Mouse (Mus musculus) heart, adult 11 months (tissue): ENCODE results near the gene Clmp.
A peak's percentile ranks its signal among the peaks of the same experiment; 100 is the strongest.
"Not testable (repeated sequence)": the region's sequence is repeated elsewhere in the genome, so short reads cannot be mapped to it uniquely, and the experiment has no call there.

ENCODE experiments used
- DNase-seq: peaks from one replicate; pipeline ENCODE4 v3.0.0; 2022

The Clmp gene

DNA sequence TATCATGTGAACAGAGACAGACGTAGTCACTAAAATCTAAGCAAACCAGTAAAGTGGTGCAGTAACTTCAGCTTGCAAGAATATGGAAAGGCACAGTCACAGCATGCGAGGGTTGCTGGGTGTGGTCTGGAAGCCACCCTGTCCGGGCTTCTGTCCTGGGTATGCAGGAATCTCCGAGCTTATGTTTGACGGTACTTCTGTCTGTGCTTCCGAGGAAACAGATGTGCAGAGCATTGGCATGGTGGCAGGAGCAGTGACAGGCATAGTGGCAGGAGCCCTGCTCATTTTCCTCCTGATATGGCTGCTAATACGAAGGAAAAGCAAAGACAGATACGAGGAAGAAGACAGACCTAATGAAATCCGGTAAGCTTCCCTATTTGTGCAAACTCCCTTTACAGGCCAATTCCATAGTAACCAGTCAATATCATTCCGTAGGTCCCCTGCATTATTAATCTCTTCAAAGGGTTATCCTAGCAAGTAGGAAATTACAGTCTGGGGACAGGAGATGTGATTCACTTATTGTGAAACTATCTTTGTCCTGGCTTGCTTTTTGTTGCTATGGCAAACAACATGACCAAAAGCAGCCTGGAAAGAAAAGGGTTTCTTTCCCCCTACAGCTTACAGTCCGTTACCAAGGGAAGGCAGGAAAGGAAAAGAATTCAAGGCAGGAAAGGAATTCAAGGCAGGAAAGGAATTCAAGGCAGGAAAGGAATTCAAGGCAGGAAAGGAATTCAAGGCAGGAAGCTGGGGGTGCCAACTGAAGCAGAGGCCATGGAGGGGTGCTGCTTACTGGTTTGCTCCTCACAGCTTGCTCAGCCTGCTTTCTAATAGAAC, 95.3 kb downstream of the Clmp start:
- peak; percentile 93 for DNase-seq

DNA sequence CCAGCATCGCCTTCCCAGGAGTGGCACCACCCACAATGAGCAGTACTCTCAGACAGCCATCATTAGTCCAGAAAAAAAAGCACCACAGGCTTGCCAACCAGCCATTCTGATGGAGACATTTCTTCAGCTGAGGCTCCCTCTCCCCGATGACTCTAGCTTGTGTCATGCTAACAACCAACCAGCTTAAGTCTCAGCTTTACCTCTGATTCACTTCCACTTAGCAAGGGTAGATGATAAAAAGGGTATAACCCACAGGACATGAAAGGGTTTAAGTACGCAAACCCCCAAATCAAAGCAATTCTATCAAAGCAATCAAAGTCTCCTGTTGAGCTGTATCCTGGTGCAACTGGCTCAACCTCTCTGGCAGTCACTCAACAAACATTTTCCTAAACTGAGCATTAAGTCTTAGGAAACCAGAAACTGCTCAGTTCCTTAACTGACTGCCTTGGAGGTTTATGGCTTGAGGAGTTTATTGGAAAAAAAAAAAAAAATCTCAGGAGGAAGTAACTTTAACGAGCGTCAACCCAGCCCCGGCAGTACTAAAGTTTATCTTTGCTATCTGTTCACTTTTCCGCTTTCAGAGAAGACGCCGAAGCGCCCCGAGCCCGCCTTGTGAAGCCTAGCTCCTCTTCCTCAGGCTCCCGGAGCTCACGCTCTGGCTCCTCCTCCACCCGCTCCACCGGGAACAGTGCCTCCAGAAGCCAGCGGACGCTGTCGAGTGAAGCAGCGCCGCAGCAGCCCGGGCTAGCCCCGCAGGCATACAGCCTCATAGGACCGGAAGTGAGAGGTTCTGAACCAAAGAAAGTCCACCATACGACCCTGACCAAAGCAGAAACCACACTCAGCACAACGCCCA, 96.2 kb downstream of the Clmp start:
- peak; percentile 98 for DNase-seq

DNA sequence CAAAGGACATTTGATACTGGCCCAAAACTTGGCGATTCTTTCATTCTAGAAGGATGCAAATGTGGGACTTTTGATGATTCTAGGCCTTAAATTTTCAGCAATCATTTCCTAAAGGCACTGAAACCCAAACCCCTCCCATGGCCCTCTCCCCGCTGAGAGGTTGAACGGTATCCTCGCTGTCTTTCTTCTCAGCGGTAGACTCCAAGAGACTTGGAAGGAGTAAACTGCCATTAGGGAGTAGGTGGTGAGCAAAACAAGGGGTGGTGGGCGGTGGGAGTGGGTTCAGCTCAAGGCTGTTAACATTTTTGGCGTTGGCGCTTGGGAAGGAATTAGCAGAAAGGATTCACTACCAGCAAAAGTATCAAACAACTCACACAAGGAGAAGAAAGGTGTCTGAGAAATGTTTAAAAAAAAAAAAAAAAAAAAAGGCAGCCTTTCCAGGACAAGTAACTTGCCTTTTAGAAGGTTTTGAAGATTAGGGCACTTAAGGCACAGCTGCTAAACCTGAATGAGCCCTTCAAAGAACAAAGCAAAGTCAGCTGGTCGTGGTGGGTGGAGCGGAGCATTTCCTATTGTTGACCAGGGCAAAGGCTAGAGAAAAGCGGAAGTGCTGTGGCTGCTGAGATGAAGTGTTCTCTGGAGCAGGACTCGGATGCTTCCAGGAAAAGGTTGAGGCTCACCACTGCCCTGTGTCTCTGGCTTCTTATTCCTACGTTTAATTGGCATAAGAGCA, 98.0 kb downstream of the Clmp start:
- DNase-seq: peak; percentile 99

DNA sequence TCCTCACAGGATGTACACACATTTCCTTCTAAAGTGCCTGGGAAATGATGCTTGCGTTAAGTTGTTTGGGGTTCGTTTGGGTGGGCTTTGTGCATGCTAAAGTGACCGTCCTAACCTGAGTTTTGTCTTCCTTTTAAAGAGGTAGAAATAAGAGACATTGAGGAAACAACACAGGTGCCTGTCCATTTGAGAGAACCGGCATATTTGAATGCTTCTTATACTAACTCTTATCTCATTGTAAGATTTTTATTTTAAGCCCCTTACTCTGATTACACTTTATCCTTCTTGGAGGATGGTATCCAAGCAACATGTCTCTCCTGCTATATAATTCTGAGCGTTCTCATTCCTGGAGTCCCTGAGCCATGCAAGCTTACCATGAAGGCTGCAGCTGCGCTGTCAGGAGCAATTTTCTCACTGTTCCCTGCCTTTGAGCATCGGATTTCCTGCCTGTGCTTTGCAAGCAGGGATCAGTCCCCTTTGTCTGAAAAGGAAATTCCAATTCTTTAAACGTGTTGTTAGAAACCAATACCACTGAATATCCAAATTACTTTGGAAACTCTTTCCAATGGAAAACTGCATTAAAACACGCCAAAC, 98.7 kb downstream of the Clmp start:
- peak; percentile 94 for DNase-seq

DNA sequence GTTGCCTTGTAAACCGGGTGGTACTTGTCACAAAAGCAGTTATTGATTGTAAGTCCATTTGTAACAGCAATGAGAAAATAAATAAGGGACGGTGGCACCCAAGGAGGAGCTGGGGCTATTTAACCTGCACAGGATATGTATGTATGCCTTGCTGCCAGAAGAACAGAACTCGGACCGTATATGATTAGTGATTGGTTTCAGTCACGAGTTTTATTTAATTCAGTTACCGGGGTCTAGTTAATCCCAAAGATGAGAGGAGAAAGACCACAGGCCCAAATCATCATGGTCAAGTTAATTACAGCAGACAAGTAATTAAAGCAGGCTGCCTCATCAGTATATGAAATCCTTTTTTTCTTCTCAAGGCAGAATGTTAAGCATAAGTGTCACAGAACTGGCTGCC, 99.7 kb downstream of the Clmp start:
- DNase-seq: peak; percentile 75

DNA sequence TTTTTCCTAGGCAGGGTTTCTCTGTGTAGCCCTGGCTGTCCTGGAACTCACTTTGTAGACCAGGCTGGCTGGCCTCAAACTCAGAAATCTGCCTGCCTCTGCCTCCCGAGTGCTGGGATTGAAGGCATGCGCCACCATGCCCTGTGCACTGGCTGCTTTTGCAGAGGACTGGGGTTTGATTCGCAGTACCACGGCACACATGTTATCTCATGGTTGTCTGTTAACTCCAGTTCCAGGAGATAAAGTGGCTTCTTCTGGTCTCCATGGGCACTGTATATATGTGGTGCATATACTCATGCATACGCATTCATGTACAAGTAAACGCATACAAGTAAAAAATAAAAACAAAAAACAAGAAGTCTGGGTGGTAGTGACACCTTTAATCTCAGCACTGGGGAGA, 101.1 kb downstream of the Clmp start:
- peak; percentile 64 for DNase-seq

DNA sequence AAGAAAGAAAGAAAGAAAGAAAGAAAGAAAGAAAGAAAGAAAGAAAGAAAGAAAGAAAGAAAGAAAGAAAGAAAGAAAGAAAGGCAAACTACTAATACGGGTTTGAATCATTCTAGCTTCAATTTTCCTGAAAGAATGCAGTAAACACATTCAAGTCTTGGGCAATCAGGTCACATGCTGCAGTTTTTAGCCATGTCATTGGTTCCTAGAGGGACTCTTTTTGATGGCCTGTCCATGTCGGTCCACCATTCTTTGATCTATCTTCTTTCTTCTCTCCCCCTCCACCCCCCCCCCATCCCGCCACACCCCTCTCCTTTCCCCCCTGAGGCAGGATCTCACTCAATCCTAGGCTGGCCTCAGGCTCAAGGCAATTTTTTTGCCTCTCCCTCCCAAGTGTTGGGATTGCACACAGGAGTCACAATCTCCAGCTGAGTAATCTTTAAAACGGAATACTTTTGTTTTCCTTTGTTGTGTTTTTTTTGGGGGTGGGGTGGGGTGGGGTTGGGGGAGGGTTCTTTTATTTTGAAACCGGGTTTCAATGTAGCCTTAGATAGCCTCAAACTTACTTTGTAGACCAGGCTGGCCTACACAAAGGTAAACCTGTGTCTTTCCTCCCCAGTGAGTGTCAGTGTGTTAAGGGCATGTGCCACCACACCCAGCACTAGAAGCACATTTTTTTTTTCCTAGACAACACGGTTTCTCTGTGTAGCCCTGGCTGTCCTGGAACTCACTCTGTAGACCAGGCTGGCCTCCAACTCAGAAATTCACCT, 106.3 kb downstream of the Clmp start:
- no peak for DNase-seq

DNA sequence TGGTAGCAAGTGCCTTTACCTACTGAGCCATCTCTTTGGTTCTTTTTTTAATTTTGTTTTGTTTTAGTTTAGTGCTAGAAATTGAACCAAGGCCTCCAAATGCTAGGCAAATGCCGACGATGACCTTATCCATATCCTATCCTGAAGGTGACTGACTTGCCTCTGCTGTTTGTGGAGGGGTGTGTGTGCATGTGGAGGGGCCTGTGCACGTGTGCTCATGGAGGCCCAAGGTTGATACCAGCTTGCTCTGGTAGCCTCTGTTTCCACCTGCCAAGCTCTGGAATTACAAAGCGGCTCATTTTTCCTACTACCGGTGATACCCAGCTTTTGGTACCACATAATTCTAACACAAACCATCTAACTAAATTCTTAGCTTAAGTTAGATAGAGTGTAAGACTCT, 107.8 kb downstream of the Clmp start:
- no peak for DNase-seq

DNA sequence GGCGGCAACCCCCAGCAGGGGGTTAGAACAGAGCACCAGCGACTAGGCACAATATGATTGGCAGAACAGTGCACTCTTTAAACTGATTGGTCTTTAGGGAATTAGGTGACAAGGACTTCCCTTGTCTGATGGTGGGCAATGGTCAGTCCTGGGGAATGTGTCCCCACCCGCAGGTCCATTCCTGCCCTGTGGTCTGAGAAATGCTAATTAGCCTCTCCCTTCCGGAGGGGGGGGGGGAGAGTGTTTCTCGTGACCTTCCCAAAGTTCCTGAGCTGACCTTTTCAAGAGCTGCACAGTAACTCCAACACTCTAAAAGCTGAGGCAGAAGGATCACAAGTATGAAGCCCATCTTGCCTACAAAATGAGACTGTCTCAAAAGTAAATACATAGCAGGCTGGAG, 108.5 kb downstream of the Clmp start:
- DNase-seq: no peak

DNA sequence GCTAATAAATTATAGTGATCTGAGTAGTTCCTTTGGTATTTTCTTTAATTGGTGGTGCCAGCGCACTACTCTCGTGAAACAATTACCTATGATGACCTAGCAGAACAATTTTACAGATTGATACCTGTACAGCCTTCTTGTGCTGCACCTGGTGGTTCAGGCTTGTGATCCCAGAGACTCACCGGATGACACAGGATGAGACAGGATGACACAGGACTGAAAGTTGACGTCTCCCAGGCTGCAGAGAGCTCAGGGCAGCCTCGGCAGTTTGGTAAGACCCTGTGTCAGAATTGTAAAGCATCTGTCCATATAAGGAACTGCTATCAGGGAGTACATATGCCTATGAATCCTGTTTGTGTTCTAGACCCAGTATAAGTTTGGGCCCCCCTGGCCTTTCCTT, 109.2 kb downstream of the Clmp start:
- DNase-seq: no peak

DNA sequence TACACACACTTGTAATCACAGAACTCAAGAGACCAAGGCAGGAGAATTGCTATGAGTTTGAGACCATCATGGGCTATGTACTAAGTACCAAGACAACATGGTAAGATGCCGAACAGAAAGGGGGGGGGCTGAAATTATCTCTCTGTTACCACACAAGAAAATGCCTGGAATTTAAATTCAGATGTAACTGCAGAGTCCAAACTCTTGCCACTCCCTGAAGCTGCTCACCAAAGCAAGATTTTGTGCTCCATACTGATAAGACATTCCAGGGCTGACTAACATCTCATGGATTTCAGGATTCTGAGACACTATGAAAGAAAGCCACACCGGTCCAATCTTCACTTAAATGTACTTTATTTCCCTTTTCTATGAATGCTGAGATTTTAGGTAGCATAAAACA, 109.8 kb downstream of the Clmp start:
- no peak for DNase-seq

DNA sequence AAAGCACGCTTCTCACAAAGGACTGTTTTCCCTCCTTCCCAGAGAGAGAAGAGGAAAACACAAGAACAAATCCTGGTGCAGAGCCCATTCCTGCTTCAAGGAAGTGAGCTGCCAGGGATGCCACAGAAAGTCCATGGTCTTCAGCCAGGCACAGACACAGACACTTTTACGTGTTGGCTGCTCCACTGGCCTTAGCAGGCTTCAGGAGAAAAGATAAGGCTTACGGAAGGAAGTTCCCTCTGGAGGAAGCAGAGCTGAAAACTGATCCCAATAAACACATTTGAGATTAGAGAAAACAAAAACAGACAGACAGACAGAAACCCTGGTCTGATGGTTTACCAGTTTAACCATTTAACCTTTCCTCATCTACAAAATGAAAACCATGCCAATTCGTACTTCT, 110.3 kb downstream of the Clmp start:
- no peak for DNase-seq

DNA sequence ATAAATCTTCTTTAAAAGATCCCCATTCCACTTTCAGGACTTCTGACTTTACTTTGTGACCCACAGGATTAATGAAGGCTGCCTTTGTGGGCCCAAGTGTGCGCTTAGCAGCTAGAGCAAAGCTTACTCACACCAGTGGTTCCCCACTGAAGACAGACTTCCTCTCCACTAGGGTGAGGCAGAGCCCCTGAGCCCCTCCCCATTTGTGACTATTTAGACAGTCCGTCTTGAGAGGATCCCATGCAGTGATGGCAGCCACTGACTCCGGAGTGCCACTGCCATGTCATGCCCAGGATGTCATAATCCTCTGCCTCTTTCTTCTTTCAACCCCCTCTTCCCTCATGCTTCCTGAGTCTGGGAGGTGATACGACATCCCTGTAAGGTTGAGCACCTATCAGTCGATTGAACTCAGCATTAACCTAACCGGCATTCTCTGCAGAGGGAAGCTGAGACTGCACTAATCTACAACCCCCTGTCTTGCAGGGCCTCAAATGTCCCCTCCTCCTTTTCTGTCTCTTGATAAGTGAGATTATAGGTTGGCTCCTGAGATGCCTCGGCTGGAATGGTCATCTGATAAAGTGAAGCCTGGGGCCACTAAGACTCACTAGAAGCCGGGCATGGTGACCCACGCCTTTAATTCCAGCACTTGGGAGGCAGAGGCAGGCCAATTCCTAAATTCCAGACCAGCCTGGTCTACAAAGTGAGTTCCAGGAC, 112.6 kb downstream of the Clmp start:
- DNase-seq: peak; percentile 90

DNA sequence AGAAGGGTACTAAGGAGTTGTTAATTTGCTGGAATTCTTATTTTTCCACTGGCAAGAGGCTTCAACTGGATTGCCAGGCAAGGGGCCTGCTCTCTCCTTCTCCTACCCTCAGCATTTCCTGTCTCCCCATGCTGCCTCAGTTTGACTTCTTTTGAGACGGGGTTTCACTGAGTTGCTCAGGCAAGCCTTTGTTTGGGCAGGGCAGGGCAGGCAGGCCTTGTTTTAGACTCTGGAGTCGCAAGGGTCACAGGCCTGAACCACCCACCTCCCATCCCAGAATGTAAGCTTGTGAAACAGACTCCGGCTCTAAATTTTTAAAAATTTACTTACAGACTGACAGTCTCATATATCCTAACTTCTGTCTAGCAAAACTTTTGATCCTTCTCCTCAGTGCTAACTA, 113.3 kb downstream of the Clmp start:
- peak; percentile 92 for DNase-seq

DNA sequence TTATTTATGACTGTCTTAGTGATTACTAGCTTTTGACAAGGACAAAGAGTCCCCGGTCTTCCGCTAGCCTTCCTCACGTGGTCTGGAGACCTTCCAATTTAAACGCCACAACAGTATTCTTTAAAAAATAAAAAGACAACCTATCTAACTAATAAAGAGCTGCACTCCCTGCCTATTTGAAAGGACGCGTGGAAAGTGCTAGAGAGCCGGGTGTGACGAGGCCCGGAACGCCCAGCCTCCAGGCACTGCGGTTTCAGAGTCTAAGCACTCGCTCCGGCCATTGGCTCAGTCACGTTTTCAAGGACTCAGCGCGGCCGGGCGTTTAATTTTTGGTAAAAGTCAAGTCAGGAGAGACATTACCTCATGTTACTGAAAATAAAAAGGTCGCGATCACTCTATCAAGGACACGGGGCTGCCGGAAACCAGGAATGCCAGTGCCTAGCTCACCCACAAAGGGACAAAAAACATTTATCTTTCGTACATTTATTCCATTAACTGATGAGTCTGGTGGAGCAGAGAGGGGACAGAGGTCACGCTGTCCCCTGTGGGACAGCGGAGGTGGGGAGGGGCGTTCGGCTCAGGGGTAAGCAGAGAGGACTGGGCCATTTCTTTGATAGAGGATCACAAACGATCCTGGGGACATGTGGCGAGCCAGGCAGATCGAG, 114.2 kb downstream of the Clmp start:
- DNase-seq: peak; percentile 99

DNA sequence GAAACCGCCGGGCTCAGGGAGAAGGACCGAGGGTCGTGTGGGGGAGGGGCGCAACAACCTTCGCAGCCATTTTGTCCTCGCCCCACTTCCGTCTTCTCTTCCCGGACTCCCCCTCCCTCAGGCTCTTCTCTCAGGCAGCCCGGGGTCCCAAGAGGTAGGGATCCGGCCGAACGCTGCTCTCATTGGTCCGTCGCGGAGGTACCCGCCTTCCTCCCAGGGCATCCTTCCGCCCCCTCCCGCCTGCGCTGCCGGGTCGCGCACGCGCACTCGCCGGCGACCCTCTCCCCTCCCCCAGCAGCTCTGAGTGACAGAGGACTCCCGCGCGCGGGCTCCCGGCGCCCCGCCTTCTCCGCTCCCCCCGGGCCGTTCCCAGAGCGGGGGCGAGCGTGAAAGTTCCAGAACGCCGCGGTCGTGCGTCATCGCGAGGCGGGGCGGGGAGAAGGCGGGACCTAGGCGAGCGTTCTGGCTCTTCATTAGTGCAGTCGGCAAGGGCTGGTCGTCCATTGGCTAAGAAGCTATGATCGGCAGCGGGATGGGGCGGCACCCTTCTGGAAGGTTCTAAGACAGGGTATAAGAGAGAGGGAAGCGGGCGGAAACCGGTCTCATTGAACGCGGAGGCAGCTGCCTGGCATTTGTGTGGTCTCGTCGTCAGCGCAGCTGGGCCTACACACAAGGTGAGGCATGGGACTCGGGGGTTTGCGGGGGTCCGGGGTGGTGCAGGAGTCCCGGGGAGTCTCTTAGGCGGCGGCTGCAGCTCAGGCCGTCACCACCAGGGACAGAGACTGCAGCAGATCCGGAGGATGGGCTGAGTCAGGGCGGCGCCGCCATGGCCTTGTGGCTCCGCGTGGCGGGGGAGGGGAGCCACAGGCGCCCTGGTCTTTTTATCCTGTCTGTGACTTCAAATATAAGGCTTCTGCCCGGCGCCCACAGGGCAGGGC, 115.2 kb downstream of the Clmp start, which contains the start of gene Hspa8:
Gene Hspa8, plus strand, starts transcription at position 310 of the 938 bp plus-strand sequence.
- peak; percentile 100 for DNase-seq

DNA sequence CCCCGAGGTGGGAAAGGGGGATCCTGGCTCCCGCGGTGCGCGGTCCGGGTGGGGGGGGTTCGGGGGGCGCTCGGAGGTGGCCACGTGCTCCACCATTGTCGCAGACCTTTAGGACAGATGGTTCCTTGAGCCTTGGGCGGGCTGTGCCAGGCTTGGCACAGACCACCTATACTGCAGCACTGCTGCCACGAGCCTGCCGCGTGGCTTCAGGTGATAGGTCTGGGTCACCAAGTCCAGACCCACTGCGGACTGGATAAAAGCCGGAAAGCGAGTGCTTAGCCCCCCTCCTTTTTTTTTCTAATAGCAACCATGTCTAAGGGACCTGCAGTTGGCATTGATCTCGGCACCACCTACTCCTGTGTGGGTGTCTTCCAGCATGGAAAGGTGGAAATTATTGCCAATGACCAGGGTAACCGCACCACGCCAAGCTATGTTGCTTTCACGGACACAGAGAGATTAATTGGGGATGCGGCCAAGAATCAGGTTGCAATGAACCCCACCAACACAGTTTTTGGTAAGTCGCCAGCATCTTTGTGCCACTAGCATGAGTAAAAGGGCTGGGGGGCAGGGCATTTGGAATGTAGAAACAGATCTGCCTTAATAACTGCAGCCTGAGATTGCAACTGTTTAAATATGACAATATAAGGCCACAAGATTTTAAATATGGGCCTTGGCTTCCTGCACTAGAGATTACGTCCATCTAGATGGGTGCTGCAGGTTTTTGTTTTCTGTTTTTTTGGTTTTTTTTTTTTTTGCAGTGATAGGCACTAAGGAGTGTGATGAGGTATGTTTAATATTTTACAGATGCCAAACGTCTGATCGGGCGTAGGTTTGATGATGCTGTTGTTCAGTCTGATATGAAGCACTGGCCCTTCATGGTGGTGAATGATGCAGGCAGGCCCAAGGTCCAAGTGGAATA, 116.1 kb downstream of the Clmp start:
- DNase-seq: peak; percentile 97

DNA sequence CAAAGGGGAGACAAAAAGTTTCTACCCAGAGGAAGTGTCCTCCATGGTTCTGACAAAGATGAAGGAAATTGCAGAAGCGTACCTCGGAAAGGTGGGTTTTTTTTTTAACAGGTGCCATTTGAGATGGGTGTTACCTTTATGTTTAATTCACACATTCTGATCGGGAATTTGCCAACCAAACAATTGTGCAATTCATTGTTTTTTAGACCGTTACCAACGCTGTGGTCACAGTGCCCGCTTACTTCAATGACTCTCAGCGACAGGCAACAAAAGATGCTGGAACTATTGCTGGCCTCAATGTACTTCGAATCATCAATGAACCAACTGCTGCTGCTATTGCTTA, 116.7 kb downstream of the Clmp start:
- DNase-seq: not testable (repeated sequence)

DNA sequence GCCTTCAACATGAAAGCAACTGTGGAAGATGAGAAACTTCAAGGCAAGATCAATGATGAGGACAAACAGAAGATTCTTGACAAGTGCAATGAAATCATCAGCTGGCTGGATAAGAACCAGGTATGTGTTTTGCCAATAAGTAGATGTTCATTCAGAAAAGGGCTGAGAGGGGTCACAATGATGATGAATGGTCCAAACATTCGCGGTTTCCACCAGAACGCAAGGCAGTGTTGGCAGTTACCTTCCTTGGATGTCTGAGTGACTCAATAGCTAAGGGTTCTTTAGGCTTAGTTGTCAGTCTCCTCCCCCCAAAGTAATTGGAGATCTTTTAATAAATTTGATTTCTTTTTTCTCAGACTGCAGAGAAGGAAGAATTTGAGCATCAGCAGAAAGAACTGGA, 118.8 kb downstream of the Clmp start:
- not testable (repeated sequence) for DNase-seq
